Mouse (Mus musculus) MEL (cell line): ENCODE data around the gene C2. TPM values are rescaled to one million over a fixed set of nuclear protein-coding genes. Genes with fewer than 3 reads are reported as not detected.

Experiments
- DNase-seq: peaks from one replicate; pipeline ENCODE4 v3.0.0; 2011; ENCODE audit warnings: low read depth, low spot score
- H3K27ac ChIP-seq: 2 replicates; pipeline ENCODE4 v1.5.1; 2012; ENCODE audit warnings: low read depth, mild to moderate bottlenecking, control low read depth, low read length, moderate library complexity; ENCODE audit not compliant: control insufficient read depth
- H3K27me3 ChIP-seq, 2 experiments: fragments of 150-350 bp in 1 of 2; sonication (generic) in 1 of 2; 2 replicates each; pipeline ENCODE4 v1.6.1; 2012; ENCODE audit warnings: low read length in 2 of 2, mild to moderate bottlenecking in 2 of 2, improper control_type of control experiment in 1 of 2, moderate library complexity in 1 of 2; ENCODE audit not compliant: insufficient read depth in 2 of 2, control insufficient read depth in 1 of 2
- H3K36me3 ChIP-seq, 2 experiments: 2 replicates each; pipeline ENCODE4 v1.6.1; 2012 to 2014; ENCODE audit warnings: low read length in 2 of 2, improper control_type of control experiment in 1 of 2, inconsistent platforms in 1 of 2, mild to moderate bottlenecking in 1 of 2; ENCODE audit not compliant: insufficient read depth in 2 of 2, control insufficient read depth in 1 of 2
- H3K4me1 ChIP-seq, 2 experiments: fragments of 150-350 bp in 1 of 2; sonication (generic) in 1 of 2; 2 replicates each; pipeline ENCODE4 v1.6.1; 2012; ENCODE audit warnings: low read length in 2 of 2, improper control_type of control experiment in 1 of 2, mild to moderate bottlenecking in 1 of 2; ENCODE audit not compliant: insufficient read depth in 2 of 2, control insufficient read depth in 1 of 2
- H3K4me3 ChIP-seq, 2 experiments: fragments of 150-350 bp in 1 of 2; sonication (generic) in 1 of 2; 2 replicates each; pipeline ENCODE4 v1.5.1; 2012; ENCODE audit warnings: low read depth in 2 of 2, low read length in 2 of 2, mild to moderate bottlenecking in 2 of 2, moderate library complexity in 2 of 2, control low read depth in 1 of 2, improper control_type of control experiment in 1 of 2; ENCODE audit not compliant: control insufficient read depth in 1 of 2, insufficient read depth in 1 of 2
- H3K79me2 ChIP-seq: 2 replicates; pipeline ENCODE4 v1.6.1; 2012; ENCODE audit warnings: mild to moderate bottlenecking, low read length, moderate library complexity; ENCODE audit not compliant: control insufficient read depth, poor library complexity, insufficient read depth
- H3K9ac ChIP-seq: 2 replicates; pipeline ENCODE4 v1.6.1; 2012; ENCODE audit warnings: low read depth, mild to moderate bottlenecking, control low read depth, low read length, moderate library complexity; ENCODE audit not compliant: control insufficient read depth, poor library complexity, severe bottlenecking
- H3K9me3 ChIP-seq: fragments of 150-350 bp; sonication (generic); replicated peaks from 2 replicates; pipeline ENCODE4 v1.6.1; 2012; ENCODE audit warnings: mild to moderate bottlenecking, low read length, improper control_type of control experiment, moderate library complexity; ENCODE audit not compliant: insufficient read depth
- BHLHE40 ChIP-seq: IDR thresholded peaks from 2 replicates; pipeline ENCODE4 v1.6.1; 2012; ENCODE audit warnings: low read depth, mild to moderate bottlenecking, inconsistent platforms, low read length, improper control_type of control experiment, borderline replicate concordance
- CHD1 ChIP-seq: IDR thresholded peaks from 2 replicates; pipeline ENCODE4 v1.6.1; 2012; ENCODE audit warnings: low read depth, mild to moderate bottlenecking, inconsistent platforms, low read length, improper control_type of control experiment
- CHD2 ChIP-seq: IDR thresholded peaks from 2 replicates; pipeline ENCODE4 v1.6.1; 2011; ENCODE audit warnings: low read length, improper control_type of control experiment
- E2F4 ChIP-seq: IDR thresholded peaks from 2 replicates; pipeline ENCODE4 v1.6.1; 2011; ENCODE audit warnings: low read depth, low read length, improper control_type of control experiment, borderline replicate concordance
- ELF1 ChIP-seq: IDR thresholded peaks from 2 replicates; pipeline ENCODE4 v1.6.1; 2014; ENCODE audit warnings: low read depth, mild to moderate bottlenecking, inconsistent platforms, low read length, improper control_type of control experiment, moderate library complexity
- EP300 ChIP-seq, 2 experiments: IDR thresholded peaks; 2 replicates each; pipeline ENCODE4 v1.6.1; 2011; ENCODE audit warnings: improper control_type of control experiment in 2 of 2, low read length in 2 of 2, low read depth in 1 of 2, mild to moderate bottlenecking in 1 of 2
- ETS1 ChIP-seq: IDR thresholded peaks from 2 replicates; pipeline ENCODE4 v1.6.1; 2012; ENCODE audit warnings: low read depth, mild to moderate bottlenecking, inconsistent platforms, low read length, improper control_type of control experiment, moderate library complexity
- HCFC1 ChIP-seq: IDR thresholded peaks from 2 replicates; pipeline ENCODE4 v1.6.1; 2012; ENCODE audit warnings: low read depth, mild to moderate bottlenecking, inconsistent platforms, low read length, improper control_type of control experiment, moderate library complexity
- MAX ChIP-seq: IDR thresholded peaks from 2 replicates; pipeline ENCODE4 v1.6.1; 2011; ENCODE audit warnings: low read length, improper control_type of control experiment
- MEF2A ChIP-seq: IDR thresholded peaks from 2 replicates; pipeline ENCODE4 v1.6.1; 2014; ENCODE audit warnings: low read depth, mild to moderate bottlenecking, inconsistent platforms, low read length, improper control_type of control experiment; ENCODE audit not compliant: poor library complexity, insufficient replicate concordance, severe bottlenecking; ENCODE audit errors: extremely low read depth
- MXI1 ChIP-seq: IDR thresholded peaks from 2 replicates; pipeline ENCODE4 v1.6.1; 2011; ENCODE audit warnings: mild to moderate bottlenecking, low read depth, low read length, improper control_type of control experiment
- NRF1 ChIP-seq: IDR thresholded peaks from 2 replicates; pipeline ENCODE4 v1.6.1; 2014; ENCODE audit warnings: low read depth, mild to moderate bottlenecking, inconsistent platforms, low read length, improper control_type of control experiment, moderate library complexity; ENCODE audit not compliant: poor library complexity, insufficient read depth, severe bottlenecking
- POLR2A ChIP-seq, 2 experiments: IDR thresholded peaks; 2 replicates each; pipeline ENCODE4 v1.6.1; 2011 to 2012; ENCODE audit warnings: low read length in 2 of 2, mild to moderate bottlenecking in 2 of 2, control low read depth in 1 of 2, improper control_type of control experiment in 1 of 2, low read depth in 1 of 2, moderate library complexity in 1 of 2; ENCODE audit not compliant: control insufficient read depth in 1 of 2, insufficient read depth in 1 of 2, poor library complexity in 1 of 2
- RAD21 ChIP-seq: IDR thresholded peaks from 2 replicates; pipeline ENCODE4 v1.6.1; 2011; ENCODE audit warnings: mild to moderate bottlenecking, low read depth, low read length, improper control_type of control experiment
- SIN3A ChIP-seq: IDR thresholded peaks from 2 replicates; pipeline ENCODE4 v1.6.1; 2012; ENCODE audit warnings: low read length, improper control_type of control experiment, inconsistent platforms
- TAL1 ChIP-seq: IDR thresholded peaks from 2 replicates; pipeline ENCODE4 v1.6.1; 2012; ENCODE audit warnings: mild to moderate bottlenecking, inconsistent platforms, low read length, moderate library complexity, mixed read lengths
- TCF12 ChIP-seq: IDR thresholded peaks from 2 replicates; pipeline ENCODE4 v1.6.1; 2014; ENCODE audit warnings: low read depth, mild to moderate bottlenecking, inconsistent platforms, low read length, improper control_type of control experiment, moderate library complexity
- UBTF ChIP-seq: IDR thresholded peaks from 2 replicates; pipeline ENCODE4 v1.6.1; 2012; ENCODE audit warnings: low read depth, mild to moderate bottlenecking, inconsistent platforms, low read length, improper control_type of control experiment, moderate library complexity, borderline replicate concordance; ENCODE audit not compliant: insufficient read depth
- USF1 ChIP-seq: IDR thresholded peaks from 2 replicates; pipeline ENCODE4 v1.6.1; 2014; ENCODE audit warnings: low read depth, mild to moderate bottlenecking, inconsistent platforms, low read length, improper control_type of control experiment, moderate library complexity
- ZKSCAN1 ChIP-seq: IDR thresholded peaks from 2 replicates; pipeline ENCODE4 v1.6.1; 2012; ENCODE audit warnings: low read depth, mild to moderate bottlenecking, inconsistent platforms, low read length, improper control_type of control experiment, moderate library complexity
- ZMIZ1 ChIP-seq: IDR thresholded peaks from 2 replicates; pipeline ENCODE4 v1.6.1; 2012; ENCODE audit warnings: low read depth, mild to moderate bottlenecking, inconsistent platforms, low read length, improper control_type of control experiment, moderate library complexity
- ZNF384 ChIP-seq: IDR thresholded peaks from 2 replicates; pipeline ENCODE4 v1.6.1; 2012; ENCODE audit warnings: low read depth, mild to moderate bottlenecking, inconsistent platforms, low read length, improper control_type of control experiment
- polyA plus RNA-seq, 2 experiments: library from polyadenylated mRNA; stranded (reverse) in 1 of 2; unstranded in 1 of 2; fragments of >175 nt in 1 of 2; fragments of >200 nt in 1 of 2; gene quantifications; 2 replicates each; pipeline versions ENCODE4 v1.2.1 to v1.2.4; 2012; ENCODE audit warnings: low replicate concordance in 2 of 2, low read depth in 1 of 2; ENCODE audit not compliant: insufficient read length in 2 of 2, insufficient read depth in 1 of 2, missing spikeins in 1 of 2
- total RNA-seq: library from RNA; depleted of rRNA; stranded (reverse); fragments of 300-350 nt; gene quantifications from 2 replicates; pipeline ENCODE4 v1.2.3, GENCODE M21; 2012

C2 gene
- total and polyA plus RNA-seq, 3 experiments = 2.2 to 9.4 TPM; not detected in 1

- Histone ChIP-seq H3K9me3 (no peaks in the 10 kb centered on the region), H3K27me3 (no peaks in the 10 kb centered on the region), H3K79me2 (peaks cover 5% of the 10 kb centered on the region; the same call in 1 of the 2 replicates), H3K9ac (peak overlapping the region; percentile 68), H3K36me3 (peaks cover 0 to 6% of the 10 kb centered on the region in 2 experiments; a peak in 2 of 4 replicates), H3K4me1 (peaks cover 3 to 10% of the 10 kb centered on the region in 2 experiments; a peak in 3 of 4 replicates), H3K27ac (no peak overlapping the region), H3K4me3 (peak overlapping the region in 1 of 2 experiments; percentile 70; a peak in 2 of 4 replicates)
- no peak for DNase-seq
- no peak for TF ChIP-seq BHLHE40
- 0 out of 2 replicates have a peak, but pooled peaks have one; percentile 10 for TF ChIP-seq MAX
- 0 out of 2 replicates have a peak, but pooled peaks have one; percentile 33 for TF ChIP-seq MXI1
Observed at GRCm38 (mm10) chr17:34932287-34932686, 34.2 kb upstream of the C2 start.

- Histone ChIP-seq H3K27ac (no peak overlapping the region), H3K79me2 (peaks cover 5% of the 10 kb centered on the region; the same call in 1 of the 2 replicates), H3K4me3 (peak overlapping the region; percentile 70 to 84), H3K27me3 (no peaks in the 10 kb centered on the region), H3K9me3 (no peaks in the 10 kb centered on the region), H3K9ac (peak overlapping the region; percentile 68), H3K4me1 (peaks cover 3 to 10% of the 10 kb centered on the region in 2 experiments; a peak in 3 of 4 replicates), H3K36me3 (peaks cover 0 to 6% of the 10 kb centered on the region in 2 experiments; a peak in 2 of 4 replicates)
- DNase-seq = peak; percentile 52
- peak; percentile 60; the same call in 1 of the 2 replicates for TF ChIP-seq NRF1
- no peak for TF ChIP-seq SIN3A
Observed at GRCm38 (mm10) chr17:34931735-34932098, 33.7 kb upstream of the C2 start.

GRCm38 (mm10) chr17:34931061-34931734 is 33.1 kb upstream of the C2 start, which contains the start of gene Neu1:
Neu1 (plus strand) TSS chr17:34931253.
- H3K9ac ChIP-seq = peak within 1 kb of the TSS; percentile 68
- no peaks in the 10 kb centered on the region for H3K9me3 ChIP-seq
- H3K36me3 ChIP-seq = peaks cover 0 to 6% of the 10 kb centered on the region in 2 experiments; a peak in 2 of 4 replicates
- H3K79me2 ChIP-seq = peaks cover 5% of the 10 kb centered on the region; the same call in 1 of the 2 replicates
- peak within 1 kb of the TSS; percentile 70 to 84 for H3K4me3 ChIP-seq
- peak within 1 kb of the TSS; percentile 68 for H3K27ac ChIP-seq
- peaks cover 5 to 14% of the 10 kb centered on the region in 2 experiments for H3K4me1 ChIP-seq
- H3K27me3 ChIP-seq = no peaks in the 10 kb centered on the region
- peak; percentile 99 for DNase-seq
- TF ChIP-seq ZKSCAN1 = no peak
- peak; percentile 78; the same call in 1 of the 2 replicates for TF ChIP-seq HCFC1
- TF ChIP-seq CHD1 = no peak
- peak; percentile 87 for TF ChIP-seq BHLHE40
- 0 out of 2 replicates have a peak, but pooled peaks have one; percentile 35 for TF ChIP-seq ZMIZ1
- 0 out of 2 replicates have a peak, but pooled peaks have one; percentile 11 for TF ChIP-seq TCF12
- no peak for TF ChIP-seq TAL1
- TF ChIP-seq MEF2A = no peak
- TF ChIP-seq UBTF = 0 out of 2 replicates have a peak, but pooled peaks have one; percentile 20
- TF ChIP-seq EP300 (IDR thresholded peaks at IDR 0.05; ENCODE audit: low read depth in 1 of 2, low read length in 2 of 2) = no peak
- TF ChIP-seq E2F4 = peak; percentile 47; the same call in 1 of the 2 replicates
- TF ChIP-seq USF1 = peak; percentile 95
- no peak for TF ChIP-seq ZNF384
- TF ChIP-seq MXI1 = peak; percentile 81
- peak; percentile 11; the same call in 1 of the 2 replicates for TF ChIP-seq ELF1
- peak; percentile 39 to 66; a peak in 2 of 4 replicates for TF ChIP-seq POLR2A (IDR thresholded peaks at IDR 0.05; ENCODE audit: control insufficient read depth in 1 of 2, insufficient read depth in 1 of 2, low read depth in 1 of 2, low read length in 2 of 2, poor library complexity in 1 of 2)
- peak; percentile 91 for TF ChIP-seq SIN3A
- peak; percentile 37 for TF ChIP-seq RAD21
- TF ChIP-seq CHD2 = no peak
- no peak for TF ChIP-seq ETS1
